In the genomic region with DNA sequence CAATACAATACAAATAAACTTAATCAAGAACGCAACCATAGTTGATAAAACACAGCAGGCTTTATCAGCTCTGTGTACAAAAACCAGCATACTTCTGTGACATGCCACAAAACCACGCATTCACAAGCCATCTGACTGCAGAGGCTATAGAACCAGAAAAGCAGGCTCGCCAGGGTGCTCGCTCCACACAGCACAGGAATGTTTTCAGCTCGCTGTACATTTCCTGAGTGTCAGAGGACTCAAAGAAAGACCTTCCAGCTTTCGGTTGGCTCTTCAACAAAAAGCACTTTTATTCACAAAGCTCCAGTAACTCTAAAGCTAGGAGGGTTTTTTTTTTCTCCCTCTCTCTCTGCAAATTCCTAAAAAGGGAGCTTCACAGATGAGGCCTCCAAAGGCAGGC, we compare ENCODE assay signal across 7 mouse cellular contexts. TPM values are rescaled to one million over a fixed set of nuclear protein-coding genes. Genes with fewer than 3 reads are reported as not detected.
DNase-seq lines count a peak whose midpoint lies in the region; ATAC-seq and TF ChIP-seq lines count a peak whose summit lies in the region.

No protein-coding gene starts in this region.

- H3K9ac ChIP-seq in forebrain, postnatal 0 days = no peak overlapping the region

- peak; percentile 55 to 61 for DNase-seq in urinary bladder, postnatal 36 days (ENCODE audit: low spot score in 2 of 2)
- DNase-seq in urinary bladder, adult 2 months (ENCODE audit: low spot score) = no peak
- peak; percentile 30 for DNase-seq in forebrain, postnatal 0 days
- DNase-seq in lung, postnatal 25 days (ENCODE audit: low spot score) = peak; percentile 60
- DNase-seq in thymus, postnatal 0 days (ENCODE audit: low spot score) = no peak
- DNase-seq in thymus, adult 2 months = no peak
- DNase-seq in gastrocnemius, postnatal 14 days = no peak

- no peaks in the 10 kb centered on the region for H3K9me3 ChIP-seq in forebrain, postnatal 0 days (ENCODE audit: low read length)

- no peaks in the 10 kb centered on the region for H3K4me1 ChIP-seq in forebrain, postnatal 0 days (ENCODE audit: insufficient read depth)
- no peaks in the 10 kb centered on the region for H3K4me1 ChIP-seq in thymus, adult 2 months (replicated peaks; ENCODE audit: control insufficient read depth, insufficient read depth, low read length)

- peak overlapping the region; percentile 58 for H3K27ac ChIP-seq in forebrain, postnatal 0 days (ENCODE audit: low read depth, low read length)
- no peak overlapping the region for H3K27ac ChIP-seq in thymus, adult 2 months (ENCODE audit: control insufficient read depth, insufficient read depth, low read length)

- no peak for TF ChIP-seq POLR2A in thymus, adult 2 months (IDR thresholded peaks at IDR 0.05; ENCODE audit: control insufficient read depth, extremely low read depth, insufficient read depth, low read length, poor library complexity)

- peak overlapping the region; percentile 6; the same call in 1 of the 2 replicates for H3K4me2 ChIP-seq in forebrain, postnatal 0 days (ENCODE audit: low read depth)

- ATAC-seq in forebrain, postnatal 0 days = peak; percentile 60

- intact Hi-C loops in gastrocnemius, postnatal 14 days (cut with DNase I; ENCODE audit: low total_unique reads) = no loop called here

- WGBS in forebrain, postnatal 0 days = 13% methylated on average over 6 of the region's 6 CpGs
- WGBS in thymus, adult 2 months = 61% methylated on average over 6 of the region's 6 CpGs

- no peaks in the 10 kb centered on the region for H3K27me3 ChIP-seq in forebrain, postnatal 0 days (ENCODE audit: insufficient read depth, low read length)
- no peaks in the 10 kb centered on the region for H3K27me3 ChIP-seq in thymus, adult 2 months (ENCODE audit: control insufficient read depth, insufficient read depth, low read length)

- TF ChIP-seq CTCF in forebrain, postnatal 0 days (IDR thresholded peaks at IDR 0.05; ENCODE audit: low read depth) = no peak
- no peak for TF ChIP-seq CTCF in thymus, adult 2 months (IDR thresholded peaks at IDR 0.05; ENCODE audit: borderline replicate concordance, control insufficient read depth, extremely low read depth, insufficient read depth, low read length, poor library complexity)

- H3K36me3 ChIP-seq in forebrain, postnatal 0 days (ENCODE audit: insufficient read depth) = no peaks in the 10 kb centered on the region
- no peaks in the 10 kb centered on the region for H3K36me3 ChIP-seq in thymus, adult 2 months (ENCODE audit: control insufficient read depth, insufficient read depth, low read length)

- H3K4me3 ChIP-seq in forebrain, postnatal 0 days (ENCODE audit: low read depth, low read length) = no peak overlapping the region
- no peak overlapping the region for H3K4me3 ChIP-seq in thymus, adult 2 months (ENCODE audit: control insufficient read depth, insufficient read depth, low read length)

RNA-seq across cellular contexts. Expression of a gene that starts 53.9 kb away (rescaled TPM):
- 7.1 and 10.1 TPM in 2 replicates for polyA plus RNA-seq in urinary bladder, adult 2 months (2012; rRNA removed)
- total RNA-seq in forebrain, postnatal 0 days (2014; rRNA removed) = 29.9 and 34.0 TPM in 2 replicates
- polyA plus RNA-seq in forebrain, postnatal 0 days (2015; fragmentation: Nextera tagmentation; extraction: Ambion mirVana) = 2.5 and 3.9 TPM in 2 replicates
- polyA plus RNA-seq in thymus, postnatal 0 days (2015; fragmentation: Nextera tagmentation; extraction: Ambion mirVana) = 1.6 and 1.7 TPM in 2 replicates
- polyA plus RNA-seq in thymus, adult 2 months (2012; rRNA removed) = 5.0 and 6.5 TPM in 2 replicates
- 1 to 10 TPM; 6.5 to 6.6 TPM for total RNA-seq in gastrocnemius, postnatal 14 days (2021)

Comparison
In these comparisons a context has a peak if more than half of its experiments do, and no peak if none do; other contexts are left out.
1. DNase-seq: peak in urinary bladder, postnatal 36 days (2 of 2), forebrain, postnatal 0 days (single experiment) and lung, postnatal 25 days (single experiment); none in urinary bladder, adult 2 months (single experiment), thymus, postnatal 0 days (single experiment), thymus, adult 2 months (single experiment) and gastrocnemius, postnatal 14 days (single experiment).